Mouse (Mus musculus): Measurements from ENCODE around the gene Tbx2.

- TF ChIP-seq CTCF (IDR thresholded peaks at IDR 0.05; ENCODE audit: borderline replicate concordance, insufficient read depth, low read length), result no peak
- TF ChIP-seq POLR2A (IDR thresholded peaks at IDR 0.05; ENCODE audit: low read depth, low read length), result no peak
Observed at GRCm38 (mm10) chr11:85842596-85843346, 10.4 kb downstream of the Tbx2 start.

All from embryonic fibroblast, embryonic 13.5 days (primary cell).